Mouse (Mus musculus): ENCODE measurements around the gene Olfr648.

DNA sequence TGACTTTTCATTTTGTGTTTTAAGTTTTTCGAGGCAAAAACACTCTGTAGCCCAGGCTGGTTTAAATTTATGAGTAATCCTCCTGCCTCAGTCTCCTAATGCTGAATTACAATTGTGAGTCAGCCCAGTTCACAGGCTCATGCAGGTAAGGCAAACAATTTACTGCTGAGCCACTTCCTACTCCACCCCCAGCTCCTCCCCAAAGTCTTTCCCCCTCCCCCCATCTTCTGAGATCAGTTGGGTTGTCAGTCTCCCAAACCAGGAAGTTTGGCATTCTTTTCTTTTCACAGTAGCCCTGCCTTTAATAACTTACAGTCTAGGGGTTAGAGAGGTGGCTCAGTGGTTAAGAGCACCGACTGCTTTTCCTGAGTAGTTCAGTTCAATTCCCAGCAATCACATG is 34.7 kb upstream of the Olfr648 start:
- no peak for TF ChIP-seq CTCF (IDR thresholded peaks at IDR 0.05; ENCODE audit: insufficient read depth, low read length)
- no peak for TF ChIP-seq POLR2A (IDR thresholded peaks at IDR 0.05; ENCODE audit: borderline replicate concordance, extremely low read depth, low read depth, low read length)
